Mouse (Mus musculus): ENCODE results near the gene Gatd1.
"Not testable (repeated sequence)": the region's sequence is repeated elsewhere in the genome, so short reads cannot be mapped to it uniquely, and the experiment has no call there.

The Gatd1 gene

DNA sequence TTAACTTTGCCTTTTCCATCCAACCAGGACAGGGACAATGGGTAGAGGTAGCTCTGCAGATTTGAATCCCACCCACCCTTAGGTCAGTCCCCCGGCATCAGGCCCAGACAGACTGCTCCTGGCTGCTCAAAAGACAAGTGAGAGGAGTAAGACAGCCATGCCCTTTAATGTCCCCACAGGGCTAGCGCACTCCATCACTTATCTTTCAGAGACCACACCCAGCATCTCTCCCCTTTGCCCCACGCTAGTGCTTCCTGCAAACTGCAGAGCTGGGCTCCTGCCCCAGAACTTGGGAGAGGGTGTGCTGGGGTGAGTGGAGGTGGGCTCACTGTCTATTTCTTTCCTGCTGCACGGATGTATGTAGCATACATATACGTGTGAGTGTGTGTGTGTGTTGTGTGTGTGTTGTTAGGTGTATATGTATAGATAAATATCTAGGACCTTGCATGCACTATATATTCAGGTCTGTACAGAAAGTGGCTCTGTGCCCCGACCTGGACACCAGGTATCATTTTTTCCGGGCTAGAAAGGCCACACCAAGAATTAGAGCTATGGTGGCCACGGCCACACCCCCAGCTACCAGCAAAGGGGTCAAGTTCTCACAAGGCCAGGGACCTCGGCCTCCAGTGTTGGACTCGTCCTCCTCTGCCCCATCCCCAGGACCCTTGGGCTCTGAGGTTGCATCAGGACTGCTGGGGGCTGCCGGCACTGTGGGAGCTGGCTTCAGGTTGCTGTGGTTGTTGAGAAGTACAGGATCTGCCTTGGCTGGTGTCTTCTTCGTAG, 13.2 kb upstream of the Gatd1 start:
- no peak for DNase-seq

DNA sequence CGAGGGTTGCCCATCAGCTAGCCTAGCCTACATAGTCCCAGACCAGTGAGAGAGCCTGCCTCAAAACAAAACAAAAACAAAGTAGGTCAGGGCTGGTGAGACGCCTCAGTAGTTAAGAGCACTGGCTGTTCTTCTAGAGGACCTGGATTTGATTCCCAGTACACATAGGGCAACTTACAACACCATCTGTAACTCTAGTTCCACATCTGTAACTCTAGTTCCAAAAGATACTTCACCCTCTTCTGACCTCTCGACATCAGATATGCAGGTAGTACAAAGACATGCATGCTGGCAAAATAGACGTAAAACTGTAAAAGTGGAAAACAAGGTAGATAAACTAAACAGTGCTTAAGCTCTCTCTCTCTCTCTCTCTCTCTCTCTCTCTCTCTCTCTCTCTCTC, 9.9 kb upstream of the Gatd1 start:
- DNase-seq = no peak

DNA sequence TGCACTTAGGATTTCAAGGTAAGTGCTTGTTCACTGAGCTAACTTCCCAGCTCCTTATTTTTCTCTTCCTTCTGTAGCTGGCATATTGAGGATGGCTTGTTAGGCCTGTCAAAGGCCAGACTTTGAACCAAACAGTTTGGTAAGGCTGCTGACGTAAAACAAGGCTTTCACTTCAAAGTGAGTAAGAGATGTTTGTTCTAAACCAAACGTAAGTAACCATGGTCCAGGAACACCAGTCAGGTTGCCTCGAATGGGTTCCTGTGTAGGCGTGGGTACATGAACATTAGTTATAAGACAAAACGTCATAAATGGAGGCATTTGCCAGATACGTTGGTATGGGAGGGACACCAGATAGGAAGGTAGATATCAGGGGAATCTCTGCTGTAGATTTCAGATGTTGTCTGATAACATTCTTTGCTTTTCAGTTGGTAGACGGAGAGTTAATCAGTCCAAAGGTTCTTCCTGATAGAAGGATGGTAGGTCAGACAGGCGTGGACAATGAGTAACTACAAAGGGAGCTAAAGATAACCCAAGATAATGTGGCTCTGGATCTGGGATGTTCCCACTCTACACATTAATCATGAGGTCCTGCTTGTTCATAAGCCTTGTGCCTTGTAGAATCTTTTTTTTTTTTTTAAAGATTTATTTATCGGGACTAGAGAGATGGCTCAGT, 6.2 kb upstream of the Gatd1 start:
- DNase-seq = no peak

DNA sequence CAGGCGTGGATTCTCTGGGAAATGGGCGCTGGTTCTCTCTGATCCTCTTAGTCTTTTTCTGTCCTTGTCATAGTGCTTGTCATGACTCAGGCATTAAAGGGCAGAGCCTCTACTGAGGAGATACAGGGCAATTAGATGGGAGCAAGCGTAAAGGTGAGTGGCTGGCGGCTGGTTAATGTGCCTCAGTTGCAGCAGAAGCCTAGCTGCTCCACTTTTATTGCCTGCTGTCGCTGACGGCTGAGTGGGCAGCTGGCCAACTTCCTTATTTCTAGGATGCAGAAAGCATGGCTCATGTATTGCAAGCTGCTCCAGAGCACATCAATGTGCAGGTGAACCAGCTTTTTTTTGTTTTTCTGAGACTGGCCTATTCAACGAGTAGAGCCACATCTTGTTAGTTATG, 5.0 kb upstream of the Gatd1 start:
- DNase-seq = no peak

DNA sequence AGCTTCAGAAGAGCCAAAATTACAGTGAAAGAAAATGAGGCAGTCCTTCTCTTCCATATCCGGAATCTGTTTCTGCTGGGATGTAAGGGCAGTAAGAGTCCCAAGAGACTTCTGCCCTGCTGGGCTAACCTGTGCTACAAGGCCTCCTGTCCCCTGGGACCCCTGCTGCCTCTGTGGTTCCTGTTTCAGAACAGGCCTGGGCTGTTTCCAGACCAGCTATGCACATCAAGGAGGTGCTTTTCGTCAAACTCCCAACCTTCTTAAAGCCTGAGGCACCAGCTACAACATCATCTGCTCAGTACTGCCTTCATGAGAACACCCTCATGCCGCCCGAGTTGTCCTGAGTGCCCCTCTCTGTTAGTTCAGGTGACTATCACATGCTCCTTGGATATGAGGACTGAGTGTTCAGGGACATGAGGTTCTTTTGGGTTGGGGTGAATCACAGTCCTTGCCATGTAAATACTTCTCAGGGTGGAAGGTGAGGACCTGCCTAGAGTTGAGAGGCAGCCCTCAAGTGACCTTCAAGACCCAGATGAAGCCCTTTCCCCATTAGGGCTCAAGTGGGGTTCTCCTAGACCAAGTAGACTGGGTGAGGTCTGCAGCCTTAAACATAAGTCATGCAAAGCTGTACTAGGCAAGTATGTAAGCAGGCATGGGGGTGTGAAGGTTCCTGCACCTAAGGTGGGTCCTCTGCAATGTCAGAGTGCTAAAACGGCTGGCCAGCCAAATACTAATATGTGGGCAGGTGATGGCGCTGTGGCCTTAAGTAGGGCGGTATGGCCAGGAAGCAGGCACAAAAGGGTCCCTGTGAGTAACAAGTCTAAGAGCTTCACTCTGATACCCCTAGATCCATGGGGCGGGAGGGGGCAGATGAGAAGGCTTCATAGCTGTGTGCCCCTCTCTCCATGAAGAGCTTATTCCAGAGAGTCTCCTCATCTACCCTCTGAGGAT, 4.1 kb upstream of the Gatd1 start:
- no peak for DNase-seq

DNA sequence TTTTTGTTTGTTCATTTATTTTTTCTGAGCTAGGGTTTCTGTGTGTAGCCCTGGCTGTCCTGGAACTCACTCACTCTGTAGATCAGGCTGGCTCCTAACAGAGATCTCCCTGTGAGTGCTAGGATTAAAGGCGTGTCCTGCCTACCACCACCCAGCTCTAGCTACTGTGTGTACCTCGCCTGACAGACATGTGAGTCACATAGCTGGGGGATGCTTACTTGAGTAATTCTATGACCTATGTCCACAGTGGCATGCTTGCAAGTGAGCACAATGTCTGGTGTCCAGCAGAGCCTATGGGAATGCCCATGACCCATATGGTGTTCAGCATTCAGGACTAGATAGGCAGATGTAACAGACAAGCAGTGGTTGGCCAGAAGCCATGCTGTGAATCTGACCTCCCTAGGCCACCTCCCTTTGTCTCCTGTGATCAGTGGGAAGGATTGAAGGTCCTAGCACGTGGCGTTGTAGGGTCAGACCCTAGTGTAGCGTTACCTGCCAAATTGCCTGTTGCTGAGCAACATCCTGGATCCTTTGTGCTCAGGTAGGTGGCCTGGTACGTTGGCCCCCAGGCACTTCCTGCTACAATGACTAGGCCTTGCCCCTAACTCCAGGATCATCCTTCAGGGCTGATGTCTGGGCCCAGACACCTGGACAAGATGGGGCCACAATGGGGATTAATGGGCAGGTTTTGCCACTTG, 2.4 kb upstream of the Gatd1 start:
- no peak for DNase-seq

DNA sequence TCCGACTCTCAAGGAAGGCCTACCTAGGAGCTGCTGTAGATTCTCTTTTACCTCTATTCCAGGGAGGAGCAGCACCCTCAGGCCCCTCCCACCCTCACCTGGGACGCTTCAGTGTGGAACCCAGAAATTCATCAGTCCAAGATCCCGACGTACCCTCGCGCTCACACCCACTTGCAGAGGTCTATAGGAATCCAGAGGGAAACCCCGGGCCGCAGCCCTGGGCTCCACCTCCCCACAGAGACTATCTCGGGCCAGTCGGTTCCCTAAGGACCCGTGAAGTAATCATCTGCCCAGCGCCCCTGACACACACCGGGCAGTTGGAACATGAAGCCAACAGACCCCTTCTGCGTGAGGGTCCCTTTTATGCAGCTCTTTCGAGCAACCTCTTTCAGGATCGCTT, 605 bp downstream of the Gatd1 start:
- DNase-seq = peak in 1 of 2 experiments; percentile 24

DNA sequence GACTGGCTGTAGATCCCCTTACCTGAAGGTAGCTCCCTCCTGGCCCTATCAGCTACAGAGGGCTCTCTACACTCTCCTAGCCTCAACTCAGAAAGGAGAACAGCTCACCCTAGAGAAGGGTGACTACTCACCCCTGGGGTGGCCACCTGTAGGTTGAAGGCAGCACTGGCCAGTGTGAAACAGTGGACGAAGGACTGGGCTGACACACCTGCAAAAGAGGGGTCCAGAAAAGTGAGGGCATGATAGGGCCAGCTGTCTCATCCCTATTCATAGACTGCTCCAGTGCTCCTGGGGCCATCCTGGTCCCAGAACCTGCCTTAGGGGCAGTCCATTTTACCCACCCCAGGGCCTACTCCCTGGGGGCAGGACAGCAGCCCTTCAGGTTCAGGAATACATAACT, 2.3 kb downstream of the Gatd1 start:
- no peak for DNase-seq

DNA sequence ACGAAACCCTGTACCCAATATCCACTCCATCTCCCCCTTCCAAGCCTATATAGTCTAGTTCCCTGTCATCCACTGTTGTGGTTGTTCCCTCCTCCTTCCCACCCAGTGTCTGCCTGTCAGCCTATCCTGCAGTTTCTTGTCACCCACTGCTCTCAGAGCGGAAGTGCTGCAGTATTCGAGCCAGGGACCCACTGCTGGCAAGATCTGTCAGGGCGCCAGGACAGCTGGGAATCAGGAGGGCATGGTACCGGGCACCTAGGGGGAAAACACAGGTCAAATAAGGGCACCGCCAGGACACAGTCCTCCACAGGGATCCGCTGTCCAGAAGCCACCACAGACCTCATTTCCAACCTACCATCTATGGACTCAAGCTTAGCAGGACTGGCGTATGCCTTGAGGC, 3.3 kb downstream of the Gatd1 start:
- DNase-seq = no peak

DNA sequence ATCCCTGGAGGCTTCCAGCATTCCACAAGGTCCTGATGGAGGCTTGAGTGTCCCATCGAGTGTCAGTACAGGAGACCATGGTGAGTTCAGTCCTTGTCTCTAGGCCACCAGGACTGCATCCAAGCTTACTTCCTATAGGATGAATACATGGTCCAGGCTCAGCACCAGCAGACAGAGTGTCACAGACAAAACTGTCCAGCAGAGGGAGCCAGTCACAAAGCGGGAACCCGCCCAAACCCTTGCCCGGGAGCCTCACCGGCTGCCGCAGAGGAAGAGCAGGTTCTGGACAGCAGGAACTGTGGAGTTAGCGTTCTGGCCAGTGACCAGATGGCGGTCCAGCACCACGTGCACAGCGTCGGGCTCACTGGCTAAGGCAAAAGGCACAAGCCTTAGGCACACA, 5.1 kb downstream of the Gatd1 start:
- DNase-seq = peak; percentile 67 to 79

DNA sequence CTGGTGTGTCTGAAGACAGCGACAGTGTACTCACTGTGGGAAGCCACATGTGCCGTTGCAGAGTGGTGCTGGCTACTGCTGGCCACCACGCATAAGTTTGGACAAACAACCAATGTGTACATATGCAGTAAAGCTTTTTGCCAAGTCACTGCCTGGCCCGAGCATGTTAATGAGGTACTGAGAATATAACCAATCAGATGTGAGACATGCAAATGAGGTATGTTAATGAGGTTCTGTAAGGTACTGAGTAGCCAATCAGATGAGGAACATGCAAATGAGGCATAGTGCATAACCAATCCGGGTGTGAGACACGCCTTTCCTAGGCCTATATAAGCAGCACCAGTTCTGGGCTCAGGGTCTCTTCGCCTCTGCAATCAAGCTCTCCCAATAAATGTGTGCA, 6.3 kb downstream of the Gatd1 start:
- DNase-seq = not testable (repeated sequence)

DNA sequence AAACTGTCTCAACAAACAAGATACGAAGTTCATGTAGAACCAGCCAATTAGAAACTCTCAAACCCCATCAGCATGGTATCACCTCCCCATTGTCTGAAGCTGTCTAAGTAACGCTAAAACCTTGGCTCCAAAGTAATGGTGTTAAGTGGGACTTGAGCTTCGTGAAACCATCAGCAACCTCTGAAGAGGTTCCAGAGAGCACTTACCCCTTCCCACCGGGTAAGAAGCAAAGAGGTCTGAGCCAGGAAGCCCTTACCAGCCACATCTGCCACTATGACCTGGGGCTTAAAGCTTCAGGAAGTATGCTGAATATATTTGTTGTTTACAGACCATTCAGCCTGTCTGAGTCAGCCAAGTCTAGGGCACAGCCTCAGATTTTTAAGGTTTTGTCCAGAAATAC, 8.5 kb downstream of the Gatd1 start:
- no peak for DNase-seq

DNA sequence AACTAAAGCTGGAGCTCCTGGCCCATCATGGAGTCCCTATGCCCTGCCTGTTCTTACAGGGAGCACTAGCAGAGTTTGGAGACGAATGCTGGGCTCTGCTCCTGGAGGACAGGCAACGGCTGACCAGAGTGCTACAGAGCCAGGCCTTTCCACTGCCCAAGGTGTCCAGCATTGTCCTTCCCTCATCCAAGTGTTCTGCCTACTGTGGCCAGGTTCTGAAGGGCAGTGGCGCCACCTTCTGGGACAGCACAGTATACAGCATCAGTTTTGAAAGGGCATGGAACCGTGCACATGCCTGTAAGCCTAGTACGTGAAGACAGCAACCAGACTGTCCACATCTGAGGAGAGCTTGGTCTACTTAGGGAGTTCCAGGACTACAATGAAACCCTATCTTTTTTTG, 10.6 kb downstream of the Gatd1 start:
- peak in 1 of 2 experiments; percentile 48 for DNase-seq

DNA sequence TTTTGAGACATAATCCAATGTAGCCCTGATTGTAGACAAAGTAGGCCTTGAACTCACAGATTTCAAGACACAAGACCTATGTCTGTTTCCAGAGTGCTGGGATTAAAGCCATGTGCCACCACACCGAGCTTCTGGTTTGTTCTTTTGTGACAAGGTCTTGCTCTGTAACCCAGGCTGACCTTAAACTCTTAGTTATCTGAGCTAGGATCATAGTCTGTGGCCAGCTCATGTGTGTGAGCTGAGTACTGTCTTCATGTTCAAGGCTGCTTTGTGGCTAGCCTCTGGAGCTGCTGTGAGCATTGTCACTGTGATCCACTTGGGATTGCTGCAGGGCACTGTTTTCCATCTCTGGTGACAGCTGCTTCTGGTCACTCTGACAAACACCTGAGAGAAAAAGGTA, 18.6 kb downstream of the Gatd1 start:
- no peak for DNase-seq

DNA sequence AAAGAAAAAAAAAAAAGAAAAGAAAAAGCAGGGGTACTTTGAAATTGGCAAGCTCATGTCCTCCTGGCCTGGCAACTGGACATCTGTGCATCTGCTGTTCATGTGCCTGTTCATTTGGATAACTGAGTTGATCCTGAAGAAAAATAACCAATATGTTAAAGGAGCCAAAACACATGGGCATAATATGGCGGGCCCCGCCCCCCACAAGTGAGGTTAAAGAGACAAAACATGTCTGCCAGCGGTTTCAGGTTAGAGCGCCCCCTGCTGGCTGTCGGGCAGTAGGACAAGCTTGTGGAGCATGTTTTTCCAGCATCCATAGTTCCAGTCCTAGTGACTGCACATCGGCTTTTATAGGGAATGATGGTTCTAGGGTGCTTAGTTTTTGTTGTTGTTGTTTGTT, 19.2 kb downstream of the Gatd1 start:
- DNase-seq = peak; percentile 38 to 65

DNA sequence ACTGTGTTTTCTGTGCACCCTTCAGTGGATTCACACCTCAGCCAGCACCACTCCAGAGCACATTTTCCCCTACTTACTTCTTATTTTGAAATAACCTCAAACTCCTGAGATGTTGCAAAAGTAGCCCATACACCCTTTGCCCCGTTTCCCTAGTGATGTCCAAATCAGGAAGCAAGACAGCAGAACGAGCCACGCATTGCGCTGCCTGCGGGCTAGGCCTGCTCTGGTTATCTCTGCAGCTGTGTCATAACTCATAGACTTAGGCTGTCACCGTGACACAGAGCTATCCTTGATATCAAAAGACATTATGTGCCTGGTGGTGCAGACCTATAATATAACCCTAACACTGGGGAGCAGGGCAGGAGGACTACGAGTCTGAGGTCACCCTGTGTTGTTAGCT, 19.8 kb downstream of the Gatd1 start:
- DNase-seq = no peak

DNA sequence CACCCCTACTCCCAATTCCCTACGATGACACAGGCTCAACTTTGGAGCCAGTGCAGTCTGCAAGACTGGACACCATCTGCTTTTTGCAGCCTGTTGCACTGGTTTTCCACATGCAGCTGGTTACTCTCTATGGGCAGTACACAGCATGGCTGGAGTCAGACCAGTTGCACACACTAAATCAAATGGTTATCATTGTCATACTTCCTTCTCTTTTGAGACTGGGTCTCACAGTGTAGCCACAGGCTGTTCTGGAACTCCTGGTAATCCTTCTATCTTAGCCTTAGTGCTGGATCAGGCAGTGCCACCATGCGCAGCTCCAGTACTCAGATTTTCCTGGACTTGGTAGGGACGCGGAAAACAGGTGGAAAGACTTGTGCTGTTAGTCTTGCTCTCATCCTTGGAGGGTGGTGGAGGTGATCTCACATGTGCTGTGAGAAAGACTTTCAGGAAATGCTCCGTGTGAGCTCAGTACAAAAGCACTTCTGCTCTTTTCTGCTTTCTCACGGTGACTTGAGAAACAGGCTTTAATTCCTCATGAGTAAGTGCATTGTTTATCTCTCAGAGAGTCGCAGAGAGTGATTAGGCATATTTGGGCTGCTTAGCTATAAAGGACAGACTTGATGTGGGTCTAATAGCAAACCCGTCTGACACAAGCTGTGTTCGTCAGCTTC, 21.2 kb downstream of the Gatd1 start:
- DNase-seq = no peak

DNA sequence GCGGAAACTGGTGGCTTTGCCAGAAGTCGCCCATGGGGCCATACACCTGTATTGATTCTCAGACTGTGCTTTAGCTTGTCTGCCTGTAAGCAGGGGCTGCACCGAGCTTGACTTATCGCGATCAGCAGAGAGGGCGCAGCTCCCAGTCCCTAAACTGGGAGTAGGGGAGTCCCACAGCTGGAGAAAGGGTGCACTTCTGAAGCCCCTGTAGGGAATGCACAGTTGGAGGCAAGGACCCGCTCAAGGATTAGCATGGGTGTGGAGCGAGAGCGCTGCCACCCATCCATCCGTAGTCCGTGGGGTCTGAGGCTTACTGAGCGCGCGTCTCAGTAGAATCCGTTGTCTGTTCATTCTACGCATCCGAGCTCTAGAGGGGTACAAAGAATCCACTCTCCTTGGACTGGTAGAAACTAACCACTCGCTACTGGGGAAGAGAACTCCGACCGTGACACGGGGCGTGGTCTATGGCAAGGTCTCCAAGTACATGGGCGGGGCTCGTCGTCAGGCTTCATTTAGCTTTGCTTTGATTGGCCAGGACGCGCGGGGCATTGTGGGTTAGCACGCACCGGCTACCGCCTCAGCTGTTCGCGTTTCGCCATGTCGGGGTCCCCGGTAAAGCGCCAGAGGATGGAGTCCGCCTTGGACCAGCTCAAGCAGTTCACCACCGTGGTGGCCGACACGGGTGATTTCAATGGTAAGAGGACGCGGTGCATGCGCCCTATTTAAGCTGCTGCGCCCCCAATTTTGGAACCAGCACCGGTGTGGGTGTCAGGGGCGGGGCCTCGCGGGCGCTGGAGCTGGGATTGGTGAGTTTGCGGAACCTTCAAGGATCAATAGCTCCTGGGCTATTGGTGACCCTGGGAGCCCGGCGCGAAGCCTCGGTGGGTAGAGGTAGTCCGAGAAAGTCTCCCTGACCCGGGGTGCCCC, 22.0 kb downstream of the Gatd1 start, which contains the start of gene Taldo1:
Gene Taldo1, plus strand, starts transcription at position 575 of the 927 bp plus-strand sequence.
- DNase-seq = peak; percentile 93 to 98

DNA sequence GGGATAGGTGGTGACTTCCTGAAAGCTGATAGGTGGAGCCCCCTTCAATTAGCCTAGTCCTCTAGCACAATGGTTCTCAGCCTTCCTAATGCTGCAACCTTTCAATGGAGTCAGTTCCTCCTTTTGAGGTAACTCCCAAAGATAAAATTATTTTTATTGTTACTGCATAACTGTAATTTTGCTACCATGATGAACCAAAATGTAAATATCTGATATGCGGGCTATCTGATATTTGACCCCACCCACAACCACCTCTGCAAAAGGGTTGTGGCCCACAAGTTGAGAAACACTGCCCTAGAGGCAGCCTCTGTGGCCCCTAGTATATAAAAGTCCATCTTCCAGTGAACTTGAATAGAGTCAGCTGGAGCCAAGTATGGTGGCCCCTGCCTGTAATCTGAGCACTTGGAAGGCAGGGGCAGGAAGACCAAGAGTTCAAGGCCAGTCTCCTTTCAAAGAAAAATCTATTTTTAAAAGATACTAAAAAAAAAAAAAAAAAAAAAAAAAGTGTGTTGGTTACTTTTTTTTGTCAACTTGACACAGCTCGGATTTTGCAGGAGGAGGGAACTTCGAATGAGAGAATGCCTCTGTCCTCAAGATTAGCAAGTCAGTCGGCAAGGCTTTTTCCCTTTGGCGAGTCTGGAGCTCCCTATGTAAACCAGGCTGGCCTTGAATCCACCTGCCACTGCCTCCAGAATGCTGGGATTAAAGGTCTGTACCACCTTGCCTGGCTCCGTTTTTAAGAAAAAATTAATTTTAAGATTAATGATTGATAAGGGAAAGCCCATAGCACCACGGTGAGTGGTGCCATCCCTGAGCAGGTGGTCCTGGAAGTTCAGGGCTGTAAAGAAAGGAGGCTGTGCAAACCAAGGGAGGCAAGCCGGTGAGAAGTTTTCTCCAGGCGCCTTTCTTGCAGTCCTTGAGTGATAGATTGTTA, 23.3 kb downstream of the Gatd1 start:
- no peak for DNase-seq
